Mouse (Mus musculus): Measurements from ENCODE around the gene Car9. TPM values are rescaled to one million over a fixed set of nuclear protein-coding genes. Genes with fewer than 3 reads are reported as not detected.
"Not testable (repeated sequence)": the region's sequence is repeated elsewhere in the genome, so short reads cannot be mapped to it uniquely, and the experiment has no call there.

Gene Car9
- polyA plus RNA-seq (2012; rRNA removed) = 0.11 and 0.14 TPM in 2 replicates

GRCm38 (mm10) chr4:43506536-43507185 lies at the start of gene Car9:
TSS of gene Car9 (plus strand) at chr4:43506966.
- no peak for DNase-seq (ENCODE audit: extremely low spot score in 1 of 2, low spot score in 1 of 2)

- no peak for DNase-seq (ENCODE audit: extremely low spot score in 1 of 2, low spot score in 1 of 2)
These were observed 49.6 kb upstream of the Car9 start for GRCm38 (mm10) chr4:43457124-43457523.

- no peak for DNase-seq (ENCODE audit: extremely low spot score in 1 of 2, low spot score in 1 of 2)
These were observed 43.7 kb upstream of the Car9 start for GRCm38 (mm10) chr4:43463102-43463501.

- no peak for DNase-seq (ENCODE audit: extremely low spot score in 1 of 2, low spot score in 1 of 2)
These were observed 40.8 kb upstream of the Car9 start for GRCm38 (mm10) chr4:43465935-43466334.

- no peak for DNase-seq (ENCODE audit: extremely low spot score in 1 of 2, low spot score in 1 of 2)
These were observed 39.9 kb upstream of the Car9 start for GRCm38 (mm10) chr4:43466872-43467271.

- no peak for DNase-seq (ENCODE audit: extremely low spot score in 1 of 2, low spot score in 1 of 2)
These were observed 36.5 kb upstream of the Car9 start for GRCm38 (mm10) chr4:43470301-43470700.

GRCm38 (mm10) chr4:43473636-43474035 lies 33.1 kb upstream of the Car9 start:
- DNase-seq (ENCODE audit: extremely low spot score in 1 of 2, low spot score in 1 of 2) = no peak

GRCm38 (mm10) chr4:43476604-43477003 lies 30.2 kb upstream of the Car9 start:
- no peak for DNase-seq (ENCODE audit: extremely low spot score in 1 of 2, low spot score in 1 of 2)

GRCm38 (mm10) chr4:43477857-43478533 lies 28.8 kb upstream of the Car9 start:
- DNase-seq (ENCODE audit: extremely low spot score in 1 of 2, low spot score in 1 of 2) = peak; percentile 82 to 88

GRCm38 (mm10) chr4:43478534-43478858 lies 28.3 kb upstream of the Car9 start:
- DNase-seq (ENCODE audit: extremely low spot score in 1 of 2, low spot score in 1 of 2) = no peak

GRCm38 (mm10) chr4:43478906-43479832 lies 27.6 kb upstream of the Car9 start:
- peak in 1 of 2 experiments; percentile 62 for DNase-seq (ENCODE audit: extremely low spot score in 1 of 2, low spot score in 1 of 2)

GRCm38 (mm10) chr4:43480985-43481384 lies 25.8 kb upstream of the Car9 start:
- no peak for DNase-seq (ENCODE audit: extremely low spot score in 1 of 2, low spot score in 1 of 2)

- no peak for DNase-seq (ENCODE audit: extremely low spot score in 1 of 2, low spot score in 1 of 2)
These were observed 24.8 kb upstream of the Car9 start for GRCm38 (mm10) chr4:43481894-43482456.

GRCm38 (mm10) chr4:43482591-43482990 lies 24.2 kb upstream of the Car9 start:
- no peak for DNase-seq (ENCODE audit: extremely low spot score in 1 of 2, low spot score in 1 of 2)

- no peak for DNase-seq (ENCODE audit: extremely low spot score in 1 of 2, low spot score in 1 of 2)
These were observed 23.2 kb upstream of the Car9 start, which contains the start of gene Sit1 for GRCm38 (mm10) chr4:43483535-43484091. TSS of gene Sit1 (minus strand) at chr4:43483734.

GRCm38 (mm10) chr4:43485666-43486065 lies 21.1 kb upstream of the Car9 start:
- DNase-seq (ENCODE audit: extremely low spot score in 1 of 2, low spot score in 1 of 2) = not testable (repeated sequence)

- DNase-seq (ENCODE audit: extremely low spot score in 1 of 2, low spot score in 1 of 2) = no peak
These were observed 17.2 kb upstream of the Car9 start for GRCm38 (mm10) chr4:43489611-43490010.

- DNase-seq (ENCODE audit: extremely low spot score in 1 of 2, low spot score in 1 of 2) = no peak
These were observed 16.0 kb upstream of the Car9 start for GRCm38 (mm10) chr4:43490801-43491200.

GRCm38 (mm10) chr4:43492101-43492820 lies 14.5 kb upstream of the Car9 start:
- DNase-seq (ENCODE audit: extremely low spot score in 1 of 2, low spot score in 1 of 2) = no peak

- peak; percentile 93 to 95 for DNase-seq (ENCODE audit: extremely low spot score in 1 of 2, low spot score in 1 of 2)
These were observed 14.0 kb upstream of the Car9 start, which contains the start of gene Ccdc107 for GRCm38 (mm10) chr4:43492821-43493185. TSS of gene Ccdc107 (plus strand) at chr4:43492900.
